Mouse (Mus musculus) common myeloid progenitor, adult 5-6 weeks (primary cell): ENCODE data around the gene Rsbn1. TPM values are rescaled to one million over a fixed set of nuclear protein-coding genes. Genes with fewer than 3 reads are reported as not detected.
A peak's percentile ranks its signal among the peaks of the same experiment; 100 is the strongest.

Experiments
- ATAC-seq: replicated peaks from 2 replicates; pipeline ENCODE4 v1.8.0; 2016; ENCODE audit warnings: low read depth, mild to moderate bottlenecking, moderate TSS enrichment, inconsistent platforms; ENCODE audit not compliant: poor library complexity, severe bottlenecking
- total RNA-seq: library from RNA; stranded (forward); fragments of 200-1000, 187-1606 nt; gene quantifications from 2 replicates; pipeline ENCODE4 v1.2.3, GENCODE M21; 2017

Rsbn1 gene
- total RNA-seq, 1 experiment from 2014 or later = 45.7 TPM

GRCm38 (mm10) chr3:103944794-103945562 lies 31.1 kb downstream of the Rsbn1 start:
- ATAC-seq = no peak

GRCm38 (mm10) chr3:103948666-103949065 lies 34.7 kb downstream of the Rsbn1 start:
- ATAC-seq = no peak

DNA sequence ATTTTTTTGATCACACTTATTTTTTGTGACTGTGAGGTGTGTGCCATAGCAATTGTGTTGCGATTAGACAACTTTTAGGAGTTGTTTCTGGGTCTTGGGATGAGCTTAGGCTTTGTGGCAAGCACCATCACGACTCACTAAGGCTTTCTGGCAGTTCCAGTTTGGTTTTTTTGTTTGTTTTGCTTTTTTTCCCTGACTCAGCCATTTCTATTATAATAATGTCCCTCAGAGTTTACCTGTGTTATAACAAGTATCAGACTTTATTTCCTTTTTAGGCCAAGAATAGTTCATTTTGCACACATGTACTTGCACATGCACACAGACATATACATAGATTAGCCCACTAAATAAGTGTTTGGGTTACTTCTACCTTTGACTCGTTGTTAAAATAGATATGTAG lies 46.7 kb downstream of the Rsbn1 start:
- ATAC-seq = no peak

DNA sequence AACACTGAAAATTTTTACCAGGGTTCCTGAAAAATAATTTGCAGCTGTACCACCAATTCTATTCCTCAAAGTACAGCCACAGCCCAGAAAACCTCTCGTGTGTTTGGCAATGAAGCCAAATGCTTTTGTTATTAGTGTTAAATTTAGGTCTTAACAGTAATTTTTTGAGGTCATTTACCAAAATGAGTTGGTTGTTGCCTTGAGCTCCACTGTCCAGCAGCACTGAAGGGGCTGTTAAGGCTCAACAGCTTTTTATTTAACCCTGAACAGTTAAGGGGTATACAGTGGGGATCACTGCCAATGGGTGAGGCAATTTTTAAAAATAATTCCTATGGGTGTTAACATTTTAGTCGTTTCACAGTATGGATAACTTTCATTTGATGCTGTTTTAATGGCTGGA lies 53.3 kb downstream of the Rsbn1 start:
- ATAC-seq = no peak

DNA sequence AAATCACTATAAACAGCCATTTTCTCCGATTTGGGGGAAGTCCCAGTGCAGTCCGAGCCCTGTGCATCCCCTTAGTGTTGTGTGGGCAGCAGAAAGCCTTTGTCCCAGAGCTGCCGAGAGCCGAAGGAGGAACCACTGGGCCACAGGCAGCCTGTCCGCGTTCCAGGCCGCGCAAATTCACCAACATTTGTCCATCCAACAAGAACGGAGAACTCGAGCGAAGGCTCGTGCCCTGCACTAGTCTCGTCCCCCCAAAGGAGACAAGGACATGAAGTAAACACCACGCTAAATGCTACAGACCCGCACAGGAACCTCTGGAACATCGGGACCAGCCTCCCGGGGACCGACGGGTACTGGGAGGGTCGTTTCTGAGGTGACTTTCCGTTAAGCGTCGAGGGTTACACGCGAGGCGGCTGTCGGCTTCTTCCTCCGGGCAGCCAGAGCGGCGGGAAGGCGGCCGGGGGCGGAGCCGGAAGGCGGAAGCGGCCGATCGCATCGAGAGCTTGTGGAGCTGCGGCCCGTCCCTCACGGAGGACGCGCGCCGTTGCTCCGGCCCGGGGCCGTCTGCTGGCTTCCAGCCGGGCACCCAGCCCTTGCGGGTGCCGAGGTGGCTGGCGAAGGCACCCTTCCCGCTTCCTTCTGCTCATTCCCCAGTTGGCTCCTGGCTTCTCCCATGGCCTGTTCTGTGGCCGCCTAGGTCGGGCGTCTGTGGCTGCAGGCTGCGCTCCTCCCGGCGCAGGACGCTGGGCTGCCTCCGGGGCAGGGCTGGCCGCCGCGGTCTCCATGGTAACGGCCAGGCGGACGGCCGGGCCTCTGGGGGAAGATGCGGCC lies 54.2 kb downstream of the Rsbn1 start, which contains the start of gene Phtf1:
Gene Phtf1 (plus strand): TSS at position 250 of the 831 bp plus-strand sequence.
- ATAC-seq = peak; percentile 95

GRCm38 (mm10) chr3:103968701-103969100 lies 54.8 kb downstream of the Rsbn1 start:
- ATAC-seq = peak; percentile 9; the same call in 1 of the 2 replicates

DNA sequence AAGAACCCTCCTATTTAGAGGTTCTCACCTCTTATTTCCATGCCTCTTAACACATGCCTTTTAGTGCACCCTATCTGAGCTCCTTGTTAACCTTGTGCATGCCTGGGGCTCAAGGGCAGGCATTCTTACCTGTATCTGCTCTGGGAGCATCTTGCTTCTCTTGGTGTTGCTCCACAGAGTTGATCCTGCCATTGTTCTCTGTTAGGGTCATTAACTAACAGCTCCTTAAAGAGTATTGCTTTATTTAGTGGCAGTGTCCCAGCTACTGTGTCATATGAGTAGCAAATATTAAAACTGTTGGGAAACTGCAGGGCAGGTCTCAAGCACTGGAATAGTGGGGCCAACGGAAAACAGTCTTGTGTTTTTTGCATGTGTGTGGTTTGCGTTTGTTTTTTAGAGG lies 57.2 kb downstream of the Rsbn1 start:
- ATAC-seq = no peak

DNA sequence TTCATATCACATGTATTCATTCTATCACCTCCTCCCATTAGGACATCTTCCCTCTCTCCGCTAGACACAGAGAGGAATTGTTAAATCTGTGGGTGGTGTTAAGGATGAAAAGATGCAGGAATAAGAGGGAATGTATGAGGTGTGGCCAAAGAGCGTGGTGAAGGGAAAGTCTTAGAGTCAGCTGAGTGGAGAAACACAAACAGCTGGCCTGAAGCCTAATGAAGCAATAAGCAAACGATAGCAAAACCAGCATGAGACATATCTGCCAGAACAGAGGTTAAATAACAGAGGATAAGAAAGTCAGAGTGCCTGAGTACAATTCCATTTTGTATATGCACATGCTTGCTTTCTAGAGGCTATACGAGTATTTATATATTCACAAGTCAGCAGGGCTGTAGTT lies 70.6 kb downstream of the Rsbn1 start:
- no peak for ATAC-seq

- ATAC-seq = no peak
Observed at GRCm38 (mm10) chr3:103985194-103985593, 71.3 kb downstream of the Rsbn1 start.

DNA sequence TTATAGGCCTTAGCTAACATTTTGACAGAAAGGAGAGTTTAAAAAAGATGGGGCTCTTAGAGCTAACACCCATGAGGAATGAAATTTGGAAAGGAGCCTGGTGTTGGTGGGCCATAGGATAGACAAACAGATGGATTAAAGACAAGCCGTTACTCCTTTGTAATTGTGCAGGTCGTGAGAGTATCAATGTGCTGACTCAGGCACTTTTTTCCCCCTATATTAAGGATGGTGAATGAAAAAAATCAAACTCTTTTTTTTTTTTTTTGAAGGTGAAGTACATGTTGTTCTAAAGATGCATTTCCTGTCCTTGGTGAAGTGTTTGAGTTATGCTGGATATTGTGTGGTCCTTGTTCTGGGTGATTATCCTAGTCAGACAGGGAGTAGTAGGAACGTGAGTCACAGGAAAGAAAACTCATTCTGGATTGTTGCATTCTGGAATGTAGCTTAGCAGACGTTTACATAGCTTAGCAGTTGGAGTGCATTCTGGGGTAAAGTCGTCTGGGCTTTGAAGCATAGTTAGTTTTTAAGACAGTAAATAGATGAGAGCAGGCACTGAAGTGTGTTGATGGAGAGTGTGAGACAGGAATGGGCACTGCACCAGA lies 74.0 kb downstream of the Rsbn1 start:
- no peak for ATAC-seq

GRCm38 (mm10) chr3:103989352-103989751 lies 75.4 kb downstream of the Rsbn1 start:
- ATAC-seq = no peak

GRCm38 (mm10) chr3:103991271-103991670 lies 77.4 kb downstream of the Rsbn1 start:
- ATAC-seq = no peak

DNA sequence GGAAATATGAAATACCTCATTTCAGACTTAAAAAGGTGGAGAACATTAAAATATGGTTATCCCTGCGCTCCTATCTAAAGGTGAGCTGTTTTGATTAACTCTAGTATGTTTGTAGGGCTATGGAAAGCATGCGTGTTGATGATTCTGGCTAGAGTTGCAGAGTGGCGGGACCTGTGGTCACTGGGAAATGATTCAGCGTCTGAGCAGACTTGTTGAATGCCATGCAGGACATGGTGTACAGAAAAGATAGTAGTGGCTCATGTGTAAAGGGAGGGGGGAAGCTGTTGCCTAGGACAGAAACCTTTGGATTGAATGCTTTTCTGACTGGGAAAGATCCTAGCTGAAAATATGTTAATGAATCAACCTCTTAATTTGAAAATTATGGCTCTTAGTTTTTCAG lies 84.8 kb downstream of the Rsbn1 start:
- peak; percentile 92 for ATAC-seq

DNA sequence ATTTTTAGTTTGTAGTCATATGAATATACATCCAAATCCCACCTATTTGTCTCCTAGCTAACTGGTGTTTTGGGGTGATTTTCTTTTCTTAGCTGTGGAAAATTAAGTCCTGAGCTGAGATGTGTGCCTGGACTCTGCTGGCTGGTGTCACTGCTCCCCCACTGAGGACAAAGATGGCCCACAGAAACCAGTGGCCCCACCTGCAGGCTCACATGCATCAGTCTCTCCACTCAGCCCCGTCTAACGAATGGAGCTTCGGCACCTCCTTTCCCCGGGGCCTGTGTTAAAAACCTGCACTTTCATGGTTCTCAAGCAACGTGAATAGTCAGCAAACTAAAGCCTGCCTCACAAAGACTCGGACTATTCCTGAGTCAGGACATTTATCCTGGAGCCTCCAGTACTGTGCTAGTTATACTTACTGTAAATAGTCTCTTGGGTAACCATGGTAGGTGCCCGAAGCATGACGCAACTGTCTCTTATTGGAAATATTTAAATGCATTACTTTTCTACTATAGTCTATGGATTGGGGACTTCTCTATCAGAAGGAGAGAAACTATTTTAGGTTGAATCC lies 93.1 kb downstream of the Rsbn1 start:
- no peak for ATAC-seq

GRCm38 (mm10) chr3:104007479-104007878 lies 93.6 kb downstream of the Rsbn1 start:
- ATAC-seq = no peak; the same call in 1 of the 2 replicates

DNA sequence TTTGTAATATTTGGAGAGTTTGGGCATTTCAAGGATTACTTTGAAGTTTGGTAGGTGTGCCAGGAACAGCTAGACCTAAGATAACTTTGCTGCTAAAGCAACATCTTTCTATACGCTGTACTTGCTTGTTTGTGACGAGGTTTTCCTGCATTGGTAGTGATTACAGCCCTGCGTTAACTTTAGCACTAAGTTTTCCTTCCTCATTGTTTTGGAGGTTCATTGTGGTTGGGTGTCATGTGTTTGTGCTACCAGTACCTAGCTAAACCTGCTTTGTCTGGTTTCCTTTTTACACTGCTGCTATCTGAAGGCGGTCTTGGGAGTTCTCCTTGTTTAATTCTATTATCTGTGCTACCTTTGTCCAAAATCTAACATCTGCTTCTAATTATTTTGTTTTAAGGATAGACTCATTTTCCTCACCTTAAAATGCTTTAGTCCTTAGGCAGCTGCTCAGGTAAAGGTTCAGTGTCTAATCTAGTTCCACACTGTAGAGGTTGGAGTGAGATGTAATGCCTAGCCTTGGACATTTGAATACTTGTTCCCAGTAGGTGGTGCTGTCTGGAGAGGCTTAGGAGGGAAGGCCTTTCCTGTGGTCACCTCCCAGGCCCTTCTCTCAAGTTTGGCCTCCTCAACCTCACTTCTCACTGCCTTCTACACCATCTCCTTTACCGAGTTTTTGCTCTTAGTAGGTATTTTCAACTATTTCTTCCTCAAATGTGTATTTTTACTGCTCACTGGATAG lies 96.2 kb downstream of the Rsbn1 start:
- 0 out of 2 replicates have a peak, but pooled peaks have one; percentile 41 for ATAC-seq

DNA sequence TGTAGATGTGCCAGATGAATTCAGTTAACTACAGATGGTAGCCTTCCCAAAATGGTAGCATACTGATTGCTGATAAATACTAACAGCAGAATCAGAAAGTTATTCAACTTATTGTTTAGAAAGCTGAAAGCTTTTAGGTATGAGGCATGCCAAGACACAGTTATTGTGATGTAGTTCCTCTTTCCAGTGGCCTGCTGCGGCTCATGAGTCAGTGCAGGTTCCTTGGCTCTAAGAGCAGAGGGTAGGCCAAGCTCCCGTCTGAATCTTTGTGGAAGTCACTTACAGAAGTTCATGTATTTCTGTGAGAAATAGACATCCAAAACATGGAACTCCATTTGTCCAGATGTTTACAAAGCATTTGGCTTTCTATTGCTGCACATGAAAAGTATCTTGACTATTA lies 98.1 kb downstream of the Rsbn1 start:
- peak; percentile 72 for ATAC-seq
